Mouse (Mus musculus) small intestine, adult 10 weeks (tissue): ENCODE results near the gene Opn5. TPM values are rescaled to one million over a fixed set of nuclear protein-coding genes. Genes with fewer than 3 reads are reported as not detected.

Experiments used
- polyA plus RNA-seq: library from polyadenylated mRNA; stranded (reverse); fragments of 350-450 nt; fragmentation: Illumina TruSeq; extraction: RNeasy Lipid Tissue Mini Kit (QIAGEN cat#74804); gene quantifications from one replicate; pipeline ENCODE4 v1.2.3, GENCODE M21; 2014; ENCODE audit warnings: low replicate concordance

Opn5 gene
- not detected for polyA plus RNA-seq

GRCm38 (mm10) chr17:42611295-42611694, at the start of gene Opn5:
Gene Opn5, minus strand, starts transcription at chr17:42611395.

Other genes with a start within 250 kb of the Opn5 start
- not detected for gene Adgrf4, start 80.9 kb upstream of the Opn5 start, polyA plus RNA-seq
- gene Adgrf2, start 130.8 kb upstream of the Opn5 start, polyA plus RNA-seq: not detected